Mouse (Mus musculus) spleen, postnatal 10 days (tissue): Measurements from ENCODE around the gene Adsl.

Source experiments
- DNase-seq, 2 experiments: peaks; one replicate each; pipeline ENCODE4 v3.0.0; 2021 to 2022; ENCODE audit warnings: low spot score in 2 of 2

Gene Adsl

DNA sequence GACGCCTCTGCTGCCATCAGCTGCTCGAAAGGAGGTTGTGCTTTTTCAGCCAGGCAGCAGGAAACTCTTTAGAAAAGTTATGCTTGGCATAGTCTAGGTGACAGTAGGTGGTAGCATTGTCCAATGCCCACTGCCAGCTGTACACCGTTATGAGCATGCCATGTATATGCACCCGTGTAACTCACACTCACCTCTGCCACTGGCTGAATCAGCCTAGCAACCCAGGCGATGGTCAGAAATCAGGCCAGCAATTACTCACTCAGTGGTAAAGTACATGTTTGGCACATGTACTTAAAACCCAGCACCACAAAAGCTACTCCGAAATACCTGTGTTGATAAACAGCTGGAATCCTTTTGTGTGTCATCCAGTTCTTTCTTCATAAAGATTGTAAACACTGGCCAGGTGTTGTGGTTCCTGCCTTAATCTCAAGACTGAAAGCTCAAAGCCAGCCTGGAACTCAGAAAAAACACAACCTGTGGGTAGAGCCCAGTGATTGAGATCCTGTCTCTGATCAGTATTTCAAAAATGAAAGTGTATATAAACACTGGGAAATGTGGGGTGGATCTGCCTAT is 6.7 kb upstream of the Adsl start:
- no peak for DNase-seq

DNA sequence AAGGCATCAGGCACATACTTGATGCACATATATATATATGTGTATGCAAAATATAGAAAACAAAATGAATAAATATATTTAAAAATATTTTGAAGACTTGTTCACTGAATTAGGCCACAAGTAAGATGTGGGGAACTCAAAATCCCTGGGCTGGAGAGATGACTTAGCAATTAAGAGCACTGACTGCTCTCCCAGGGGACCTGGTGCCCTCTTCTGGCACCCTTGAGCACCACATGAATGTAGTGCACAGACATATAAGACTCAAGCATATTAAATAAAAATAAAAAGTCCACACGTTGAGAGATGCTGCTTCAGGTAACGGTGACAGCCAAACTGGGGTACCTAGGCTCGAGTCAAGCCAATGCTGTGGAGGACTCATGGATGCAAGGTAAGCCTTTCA is 2.4 kb upstream of the Adsl start:
- peak in 1 of 2 experiments; percentile 76 for DNase-seq

GRCm38 (mm10) chr15:80949431-80949830 is 1.1 kb downstream of the Adsl start:
- no peak for DNase-seq

DNA sequence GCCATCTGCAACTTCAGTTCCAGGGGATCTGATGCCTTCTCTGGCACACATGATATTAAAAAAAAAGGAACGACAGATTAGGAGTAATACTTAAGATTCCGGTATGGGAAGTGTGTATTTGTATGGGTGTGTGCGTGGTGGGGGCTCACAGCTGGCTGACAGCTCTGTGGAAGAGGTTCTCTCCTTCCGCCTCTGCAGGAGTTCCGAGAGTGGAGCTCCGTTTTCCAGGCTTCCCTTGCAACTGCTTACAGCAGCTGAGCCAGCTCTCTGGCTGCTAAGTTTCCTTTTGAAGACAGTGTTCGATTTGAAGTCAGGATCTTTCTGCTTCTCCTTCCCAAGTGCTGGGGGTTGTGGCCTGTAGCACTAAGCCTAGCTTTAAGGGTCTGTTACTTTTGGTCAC is 1.8 kb downstream of the Adsl start:
- no peak for DNase-seq

- DNase-seq, result no peak
These were observed 5.7 kb downstream of the Adsl start for GRCm38 (mm10) chr15:80953971-80954370.

DNA sequence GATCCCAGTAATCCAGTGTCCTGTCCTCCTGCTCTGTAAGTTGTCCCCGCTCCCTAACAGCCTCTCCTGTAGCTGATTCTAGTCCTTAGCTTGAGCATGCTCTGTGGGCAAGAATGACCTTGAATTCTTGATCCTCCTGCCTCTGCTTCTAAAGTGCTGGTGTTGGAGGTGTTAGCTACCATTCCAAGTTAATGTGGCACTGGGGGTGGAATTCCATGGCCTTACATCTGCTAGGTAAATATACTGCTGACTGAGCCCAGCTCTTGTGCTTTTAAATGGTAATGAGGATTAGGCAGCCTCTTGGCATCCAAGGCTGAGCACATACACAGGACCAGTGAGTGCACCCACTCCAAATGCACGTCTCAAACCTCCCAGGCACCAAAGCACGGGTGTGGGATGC is 6.6 kb downstream of the Adsl start:
- no peak for DNase-seq

DNA sequence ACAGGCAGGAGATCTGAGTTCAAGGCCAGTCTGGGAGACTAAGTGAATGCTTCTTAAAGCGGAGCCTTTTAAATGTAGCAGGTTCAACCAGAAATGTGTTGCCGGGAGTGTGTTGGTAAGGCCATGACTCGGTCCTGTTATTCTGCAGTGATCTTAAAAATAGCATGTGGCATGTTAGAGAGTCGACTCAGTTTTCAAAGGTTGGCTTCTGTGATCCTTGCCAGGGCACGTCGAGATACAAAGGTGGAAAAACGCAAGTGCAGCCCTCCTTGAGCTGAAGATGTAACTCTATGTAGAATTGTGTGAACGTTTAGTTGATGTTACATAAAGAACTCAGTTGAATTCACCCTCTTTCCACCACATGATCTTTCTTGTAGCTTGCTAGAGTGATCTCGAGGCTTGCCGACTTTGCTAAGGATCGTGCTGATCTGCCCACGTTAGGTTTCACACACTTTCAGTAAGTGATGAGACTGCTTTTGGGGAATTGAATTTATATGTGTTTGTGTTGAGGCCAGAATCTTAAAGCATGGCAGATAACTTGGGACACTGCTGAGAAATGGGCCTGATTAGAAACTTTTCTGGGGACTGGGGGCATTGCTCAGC is 7.6 kb downstream of the Adsl start:
- DNase-seq, result no peak

DNA sequence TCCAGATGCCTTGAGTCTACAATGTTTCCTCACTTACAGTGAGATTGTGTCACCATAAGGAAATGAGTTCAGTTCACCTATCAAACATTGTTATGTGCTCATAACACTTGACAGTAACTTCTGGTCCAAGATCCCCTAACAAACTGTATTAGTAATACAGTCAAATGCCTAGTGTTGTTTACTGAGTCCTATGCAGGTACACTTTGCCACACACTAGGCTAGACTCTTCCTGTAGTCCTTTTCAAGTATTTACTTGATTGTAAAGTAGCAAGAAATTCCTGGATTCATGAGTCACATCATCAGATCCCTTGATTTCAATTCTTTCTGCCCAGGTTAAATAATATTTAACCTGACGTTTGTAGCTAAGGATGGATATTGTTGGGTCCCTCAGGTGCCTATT is 21.1 kb downstream of the Adsl start:
- DNase-seq, result no peak

DNA sequence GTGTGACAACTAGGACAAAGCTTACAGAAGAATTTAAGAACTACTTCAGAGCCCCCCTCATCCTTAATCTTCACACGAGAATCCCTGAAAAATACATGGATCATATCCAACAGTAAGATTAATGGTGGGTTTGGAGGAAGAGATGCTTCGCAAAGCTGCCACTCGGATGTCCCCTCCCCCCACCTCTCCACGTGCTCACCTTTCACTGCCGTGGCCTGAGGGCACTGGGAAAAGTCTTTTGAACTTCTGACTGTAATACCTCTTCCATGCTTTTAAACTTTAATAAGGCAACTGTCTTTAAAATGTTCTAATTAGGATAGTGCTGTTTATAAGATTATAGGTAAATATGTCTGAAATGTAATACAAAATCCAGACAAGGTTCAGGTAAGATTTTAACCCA is 26.0 kb downstream of the Adsl start:
- DNase-seq, result no peak

DNA sequence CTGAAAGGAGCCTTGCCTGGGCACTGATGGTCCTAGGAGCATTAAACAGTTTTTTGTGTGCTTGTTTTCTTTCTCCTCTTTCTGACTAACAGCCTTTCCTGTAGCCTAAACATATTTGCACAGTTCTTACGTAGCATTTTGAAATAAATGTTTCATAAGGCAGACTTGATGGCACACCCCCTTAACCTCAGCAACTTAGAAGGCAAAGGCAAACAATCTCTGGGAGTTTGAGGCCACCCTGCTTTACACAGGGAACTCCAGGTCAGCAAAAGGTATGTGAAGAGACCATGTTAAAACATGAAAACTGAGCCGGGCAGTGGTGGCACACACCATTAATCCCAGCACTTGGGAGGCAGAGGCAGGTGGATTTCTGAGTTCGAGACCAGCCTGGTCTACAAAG is 27.4 kb downstream of the Adsl start:
- no peak for DNase-seq

DNA sequence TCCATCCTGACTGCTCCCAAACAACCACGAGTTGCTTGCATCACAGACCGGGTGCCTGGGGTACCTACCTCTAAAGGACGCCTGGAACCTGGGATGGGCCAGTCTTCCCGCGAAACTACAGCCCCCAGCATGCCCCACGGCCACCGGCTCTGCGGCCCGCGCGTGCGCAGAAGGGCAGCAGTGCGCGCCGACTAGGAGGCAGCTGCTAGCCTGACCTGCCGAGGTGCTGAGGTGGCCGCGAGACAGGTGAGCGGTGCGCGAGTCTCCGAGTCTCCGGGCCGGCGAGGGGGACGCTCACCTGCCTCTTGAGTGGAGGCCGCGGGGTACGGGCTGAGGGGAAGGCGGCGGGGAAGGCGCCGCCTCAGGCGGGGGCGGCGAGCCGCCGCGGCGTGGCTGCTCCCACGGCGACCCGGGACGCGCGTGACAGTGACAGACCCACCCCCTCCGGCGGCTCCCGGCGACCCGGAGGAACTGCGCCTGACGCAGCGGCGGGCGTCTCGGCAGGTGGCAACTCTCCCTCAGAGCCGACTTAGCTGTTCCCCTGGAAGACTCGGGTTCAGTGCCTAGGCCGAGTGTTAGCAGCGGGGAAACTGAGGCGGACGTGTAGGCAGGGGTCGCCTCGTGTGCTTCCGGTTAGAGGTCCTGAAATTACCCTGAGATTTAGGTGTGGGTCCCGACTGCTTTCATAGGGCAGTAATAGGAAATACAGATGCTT is 29.5 kb downstream of the Adsl start, which contains the start of gene Sgsm3:
TSS of gene Sgsm3 (plus strand) at position 146 of the 715 bp plus-strand sequence.
- DNase-seq, result peak; percentile 76 to 88

DNA sequence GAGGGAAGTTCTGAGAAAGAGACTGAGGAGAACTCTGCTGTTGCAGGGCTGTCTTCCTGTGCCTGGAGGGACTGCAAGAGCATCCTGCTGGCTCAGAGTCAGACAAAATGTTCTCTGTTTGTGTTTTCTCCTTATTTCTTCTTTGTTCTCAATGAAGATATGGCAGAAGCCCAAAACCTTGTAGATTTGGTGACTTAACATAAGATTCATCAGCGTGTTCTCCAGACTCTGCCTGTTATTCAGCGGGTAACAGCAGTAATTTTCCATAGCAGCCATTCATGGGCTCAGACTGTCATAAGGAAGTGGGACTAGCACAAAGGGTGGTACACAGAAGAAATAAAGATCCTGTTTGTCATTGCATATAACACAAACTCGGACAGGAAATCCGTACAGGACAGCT is 31.3 kb downstream of the Adsl start:
- DNase-seq, result no peak

- no peak for DNase-seq
These were observed 32.9 kb downstream of the Adsl start for GRCm38 (mm10) chr15:80981176-80981575.

GRCm38 (mm10) chr15:80983264-80983663 is 35.0 kb downstream of the Adsl start:
- no peak for DNase-seq

GRCm38 (mm10) chr15:80988331-80988730 is 40.0 kb downstream of the Adsl start:
- DNase-seq, result no peak

DNA sequence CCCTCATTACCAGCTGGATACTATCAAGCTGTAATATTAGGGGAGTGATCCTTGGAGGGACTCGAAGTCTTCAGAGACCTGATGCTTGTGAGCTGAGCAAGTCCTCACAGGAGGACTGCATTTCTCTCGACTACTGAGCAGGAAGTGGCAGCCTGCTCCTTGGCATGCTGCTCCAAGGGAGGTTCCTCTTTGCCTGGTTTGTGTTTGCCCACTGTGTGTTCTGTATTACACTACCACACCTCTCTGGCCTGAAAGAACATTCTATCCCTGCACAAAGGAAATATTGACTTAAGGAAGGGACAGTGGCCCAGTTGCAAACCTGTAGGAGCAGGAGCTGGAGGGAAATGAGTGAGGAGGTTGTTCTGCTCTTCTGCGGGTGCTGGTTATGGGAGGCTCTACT is 41.4 kb downstream of the Adsl start:
- DNase-seq, result no peak

DNA sequence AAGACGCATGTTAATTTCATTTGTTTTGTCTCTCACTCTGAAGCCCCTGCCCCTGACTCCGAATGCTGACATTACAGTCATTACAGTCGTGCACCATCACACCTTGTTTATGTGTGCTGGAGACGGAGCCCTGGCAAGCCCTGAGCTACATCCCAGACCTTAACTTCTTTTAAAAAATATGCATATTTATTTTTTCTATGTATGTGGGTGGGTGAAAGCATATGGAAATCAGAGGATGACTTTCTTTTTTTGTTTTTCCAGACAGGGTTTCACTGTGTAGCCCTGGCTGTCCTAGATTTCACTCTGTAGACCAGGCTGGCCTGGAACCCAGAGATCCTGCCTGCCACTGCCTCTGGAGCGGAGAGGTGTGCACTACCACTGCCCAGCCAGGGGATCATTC is 46.7 kb downstream of the Adsl start:
- DNase-seq, result no peak

DNA sequence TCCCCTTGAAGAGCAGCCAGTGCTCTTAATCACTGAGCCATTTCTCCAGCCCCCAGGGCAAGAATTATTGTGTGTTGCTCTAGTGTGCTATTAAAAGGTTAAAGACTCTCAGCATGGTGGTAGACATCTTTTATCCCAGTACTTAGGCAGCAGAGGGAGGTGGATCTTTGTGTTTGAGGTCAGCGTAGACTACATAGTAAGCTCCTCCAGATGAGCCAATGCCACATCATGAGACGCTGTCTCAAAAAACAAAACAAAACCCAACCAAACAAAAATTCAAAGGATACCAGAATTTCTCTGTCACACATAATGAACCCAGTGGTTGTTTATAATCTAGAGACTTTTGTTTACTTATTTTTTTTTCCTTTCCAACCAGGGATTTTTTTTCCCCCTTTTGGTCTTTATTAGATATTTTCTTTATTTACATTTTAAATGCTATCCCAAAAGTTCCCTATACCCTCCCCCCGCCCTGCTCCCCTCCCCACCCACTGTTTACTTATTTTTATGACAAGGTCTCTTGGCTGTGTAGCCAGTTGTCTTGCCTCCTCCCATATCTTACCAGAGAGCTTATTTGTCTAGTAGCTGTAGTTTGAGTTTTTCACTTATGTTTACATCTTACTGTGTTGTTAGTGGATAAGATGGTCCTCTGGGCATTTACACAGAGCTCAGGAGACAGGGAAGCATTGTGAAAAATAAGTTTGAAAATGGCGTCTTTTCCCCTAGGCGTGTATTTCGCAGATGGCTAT is 48.0 kb downstream of the Adsl start:
- no peak for DNase-seq

GRCm38 (mm10) chr15:80997077-80997476 is 48.8 kb downstream of the Adsl start:
- no peak for DNase-seq

GRCm38 (mm10) chr15:81000419-81001138 is 52.3 kb downstream of the Adsl start:
- DNase-seq, result no peak

- DNase-seq, result no peak
These were observed 57.9 kb downstream of the Adsl start for GRCm38 (mm10) chr15:81006127-81006735.

- DNase-seq, result no peak
These were observed 59.0 kb downstream of the Adsl start for GRCm38 (mm10) chr15:81007339-81007738.
